Mouse (Mus musculus): Measurements from ENCODE around the gene Arl4c. TPM values are rescaled to one million over a fixed set of nuclear protein-coding genes. Genes with fewer than 3 reads are reported as not detected.

Gene Arl4c
- polyA plus RNA-seq (2012; rRNA removed): 5.2 and 6.3 TPM in 2 replicates

- DNase-seq (ENCODE audit: low spot score): peak; percentile 81
Observed at GRCm38 (mm10) chr1:88701870-88702661, at the start of gene Arl4c. Gene Arl4c, minus strand, starts transcription at chr1:88702221.

- no peak for DNase-seq (ENCODE audit: low spot score)
Observed at GRCm38 (mm10) chr1:88751332-88751731, 49.3 kb upstream of the Arl4c start.

DNA sequence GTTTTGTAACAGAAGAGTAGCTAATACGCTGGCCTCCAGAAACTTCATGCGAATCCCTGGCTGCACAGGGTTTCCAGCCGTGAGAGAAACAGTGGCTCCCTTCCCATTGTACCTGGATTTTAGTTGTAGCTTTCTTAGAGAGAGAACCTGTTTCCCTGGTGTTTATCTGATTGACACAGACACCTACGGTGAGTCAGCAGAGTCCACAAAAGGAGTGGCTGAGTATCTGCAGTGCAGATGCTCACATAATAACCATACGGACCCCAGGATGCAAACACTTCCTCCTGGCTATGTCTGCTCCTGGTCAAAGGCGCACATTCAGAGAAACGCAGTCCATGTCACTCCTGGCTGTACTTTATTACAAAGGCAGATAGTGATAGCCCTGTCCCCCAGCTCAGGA is 48.6 kb upstream of the Arl4c start:
- no peak for DNase-seq (ENCODE audit: low spot score)

DNA sequence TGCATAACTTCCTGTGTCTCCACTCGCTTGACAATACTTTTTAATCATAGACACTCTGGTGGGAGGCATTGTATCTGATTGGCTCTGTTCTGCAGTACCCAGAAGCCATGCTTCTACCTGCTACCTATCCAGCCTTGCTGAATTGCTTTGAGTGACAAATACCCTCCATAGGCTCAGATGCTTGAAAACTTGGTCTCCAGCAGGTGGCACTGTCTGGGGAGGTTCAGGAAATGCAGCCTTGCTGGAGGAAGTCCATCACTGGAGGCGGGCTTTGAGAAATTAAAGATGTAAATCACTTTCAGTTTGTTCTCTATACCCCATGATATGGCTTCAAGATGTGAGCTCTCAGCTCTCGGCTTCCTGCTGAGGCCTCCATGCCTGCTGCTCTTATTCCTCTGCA is 48.1 kb upstream of the Arl4c start:
- no peak for DNase-seq (ENCODE audit: low spot score)

DNA sequence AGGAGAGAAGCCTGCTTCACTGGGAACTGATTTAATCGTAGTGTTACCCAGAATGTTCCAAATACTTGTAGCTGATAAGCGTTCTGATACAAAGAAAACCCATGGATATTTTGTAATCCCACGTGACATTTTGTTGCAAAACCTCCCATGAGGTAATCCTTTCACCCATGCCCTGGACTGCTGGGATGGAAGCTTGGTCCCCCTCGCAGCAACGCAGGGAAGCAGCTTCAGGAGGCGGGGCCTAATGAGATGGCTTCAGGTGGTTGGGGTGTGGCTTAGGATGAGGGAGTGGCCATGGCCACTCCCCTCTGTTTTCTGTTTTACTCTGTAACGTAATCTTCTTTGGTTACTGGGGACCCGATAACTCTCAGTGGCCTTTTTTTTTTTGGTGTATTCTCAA is 47.1 kb upstream of the Arl4c start:
- no peak for DNase-seq (ENCODE audit: low spot score)

DNA sequence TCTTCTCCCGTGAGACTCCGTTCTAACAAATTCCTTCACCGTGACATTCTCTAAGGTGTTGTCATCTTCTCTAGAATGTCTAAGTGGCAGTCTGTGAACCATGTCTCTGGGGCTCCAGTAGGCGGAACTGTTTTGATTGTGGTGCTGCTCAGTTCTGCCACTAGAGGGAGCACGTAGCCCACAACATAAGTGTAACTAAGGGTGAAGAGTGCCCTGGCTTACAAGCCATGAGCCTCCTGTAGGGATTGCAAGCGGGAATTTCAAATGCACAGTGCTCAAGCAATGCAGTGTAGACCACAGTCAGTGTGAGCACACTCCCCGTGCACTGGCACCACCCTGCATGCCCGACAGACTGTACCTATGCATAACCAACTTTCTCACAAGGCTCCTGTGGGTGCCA is 43.2 kb upstream of the Arl4c start:
- peak; percentile 30 for DNase-seq (ENCODE audit: low spot score)

- DNase-seq (ENCODE audit: low spot score): no peak
Observed at GRCm38 (mm10) chr1:88744261-88744660, 42.2 kb upstream of the Arl4c start.

- DNase-seq (ENCODE audit: low spot score): no peak
Observed at GRCm38 (mm10) chr1:88742372-88742771, 40.4 kb upstream of the Arl4c start.

- no peak for DNase-seq (ENCODE audit: low spot score)
Observed at GRCm38 (mm10) chr1:88739546-88739945, 37.5 kb upstream of the Arl4c start.

DNA sequence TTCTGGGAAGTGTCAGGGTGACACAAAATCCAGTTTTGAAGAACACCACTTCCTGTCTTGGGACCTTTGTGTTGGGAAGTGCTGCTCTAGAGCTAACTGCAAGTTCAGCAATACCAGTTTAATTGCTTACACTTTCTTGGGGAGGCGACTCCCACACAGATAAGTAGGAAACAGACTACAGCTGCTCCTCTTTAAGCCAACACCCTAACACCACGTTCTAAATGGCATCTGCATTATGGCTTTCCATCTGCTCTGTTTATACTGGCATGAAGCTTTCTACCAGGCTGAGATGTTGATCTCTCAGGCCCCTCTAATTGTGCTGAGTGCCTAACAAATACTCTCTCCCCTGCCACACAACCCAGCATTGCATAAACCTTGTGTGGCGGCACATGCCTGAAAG is 36.9 kb upstream of the Arl4c start:
- no peak for DNase-seq (ENCODE audit: low spot score)

DNA sequence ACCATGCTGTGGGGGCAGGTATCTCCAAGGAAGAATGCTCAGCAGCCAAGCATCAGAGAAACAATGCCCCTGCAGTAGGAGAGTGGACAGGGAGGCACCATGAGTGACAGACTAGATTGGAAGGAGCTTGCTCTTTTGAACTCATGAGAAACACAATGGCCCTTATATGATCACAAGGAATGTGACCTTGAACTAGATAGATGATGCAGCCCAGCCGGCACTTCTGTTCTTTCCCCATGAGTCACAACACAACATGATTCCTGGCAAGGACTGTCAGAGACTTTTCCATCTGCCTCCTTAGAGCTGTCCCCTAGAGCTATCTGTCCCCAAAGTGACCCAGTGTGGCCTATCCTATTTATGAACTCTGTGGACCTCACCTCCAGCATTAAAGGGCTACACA is 27.5 kb upstream of the Arl4c start:
- no peak for DNase-seq (ENCODE audit: low spot score)

- no peak for DNase-seq (ENCODE audit: low spot score)
Observed at GRCm38 (mm10) chr1:88727369-88727768, 25.3 kb upstream of the Arl4c start.

DNA sequence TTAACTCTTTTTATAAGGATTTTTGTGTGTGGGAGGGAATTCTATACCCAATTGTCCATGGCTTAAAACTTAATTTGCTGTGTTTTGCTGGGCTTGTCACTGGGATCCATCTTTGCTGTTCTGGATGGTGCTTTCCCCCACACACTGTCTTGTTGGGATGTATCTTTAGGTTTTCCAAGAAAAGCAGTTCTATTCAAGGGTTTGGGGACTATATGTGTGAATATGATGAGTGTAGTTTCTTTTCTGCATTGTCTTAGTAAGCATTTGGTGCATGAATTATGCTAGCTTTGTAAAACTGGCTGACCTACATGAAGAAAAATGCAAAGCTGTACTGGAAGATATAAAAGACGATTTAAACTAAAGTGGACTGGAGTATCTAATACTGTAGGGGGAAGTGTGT is 23.7 kb upstream of the Arl4c start:
- DNase-seq (ENCODE audit: low spot score): no peak

DNA sequence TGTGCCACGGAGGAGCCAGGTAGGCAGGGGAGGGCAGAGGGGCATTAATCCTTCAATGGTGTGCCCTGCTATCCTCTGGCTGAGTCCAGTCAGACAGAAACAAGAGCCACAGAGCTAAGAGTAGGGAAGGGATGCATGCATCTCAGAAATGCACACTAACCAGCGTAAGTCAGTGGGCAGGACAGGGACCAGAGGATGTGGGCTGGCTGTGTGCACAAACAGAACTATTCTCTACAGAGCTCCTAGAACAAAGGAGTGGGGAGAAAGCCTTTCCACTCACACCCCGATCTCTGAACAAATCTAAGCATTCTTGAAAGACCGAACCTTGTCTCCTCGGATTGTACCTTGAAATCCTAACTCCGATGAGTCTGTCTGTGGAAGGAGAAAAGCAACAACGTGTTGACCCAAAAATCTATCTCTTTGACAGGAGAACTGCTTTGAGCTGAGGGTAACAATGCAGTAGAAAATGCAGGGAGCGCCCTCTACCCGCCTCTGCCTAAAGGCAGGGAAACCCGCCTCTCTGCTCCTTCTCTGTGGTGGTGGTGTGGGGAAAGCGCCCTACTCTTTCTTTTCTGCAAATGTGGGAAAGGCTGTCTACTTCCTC is 18.7 kb upstream of the Arl4c start:
- DNase-seq (ENCODE audit: low spot score): no peak

- DNase-seq (ENCODE audit: low spot score): no peak
Observed at GRCm38 (mm10) chr1:88718563-88718962, 16.5 kb upstream of the Arl4c start.

DNA sequence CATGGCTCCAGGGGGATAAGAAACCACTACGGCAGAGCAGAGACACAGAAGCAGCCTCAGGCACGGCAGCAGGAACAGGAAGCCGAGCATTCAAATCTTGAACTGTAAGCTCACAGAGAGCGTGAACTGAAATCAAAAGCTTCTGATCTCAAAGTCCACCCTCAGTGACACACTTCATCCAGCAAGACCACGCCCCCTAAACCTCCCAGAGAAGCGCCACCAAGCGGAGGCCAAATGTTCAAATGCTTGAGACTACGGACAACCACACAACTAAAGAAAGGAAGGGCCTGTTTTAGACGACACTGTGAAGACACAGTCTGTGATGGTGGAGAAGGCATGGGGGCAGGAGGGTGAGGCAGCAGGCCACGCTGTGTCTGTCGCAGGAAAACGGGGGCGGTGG is 15.7 kb upstream of the Arl4c start:
- no peak for DNase-seq (ENCODE audit: low spot score)

GRCm38 (mm10) chr1:88712011-88712410 is 10.0 kb upstream of the Arl4c start:
- DNase-seq (ENCODE audit: low spot score): no peak

- no peak for DNase-seq (ENCODE audit: low spot score)
Observed at GRCm38 (mm10) chr1:88708646-88709305, 6.8 kb upstream of the Arl4c start.

GRCm38 (mm10) chr1:88708191-88708590 is 6.2 kb upstream of the Arl4c start:
- DNase-seq (ENCODE audit: low spot score): no peak

DNA sequence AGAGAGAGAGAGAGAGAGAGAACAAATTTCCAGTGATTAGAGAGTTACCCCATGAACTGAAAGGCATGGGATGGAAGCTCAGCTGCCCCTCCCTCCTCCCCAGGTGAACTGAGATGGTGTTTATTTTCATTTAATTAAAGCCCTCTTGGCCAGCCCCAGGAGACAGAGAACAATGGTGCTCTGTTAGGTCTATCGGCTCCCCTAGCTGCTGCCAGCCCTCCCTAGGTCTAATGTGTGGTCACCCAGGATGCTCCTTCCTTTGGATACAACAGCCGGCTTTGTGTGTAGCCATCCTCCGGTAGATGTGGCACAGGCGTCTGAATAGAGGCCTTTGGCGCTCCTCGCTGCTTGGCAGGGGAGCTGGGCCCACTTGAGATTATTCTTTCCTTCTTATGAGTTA is 5.5 kb upstream of the Arl4c start:
- no peak for DNase-seq (ENCODE audit: low spot score)

GRCm38 (mm10) chr1:88705799-88706198 is 3.8 kb upstream of the Arl4c start:
- DNase-seq (ENCODE audit: low spot score): peak; percentile 82

DNA sequence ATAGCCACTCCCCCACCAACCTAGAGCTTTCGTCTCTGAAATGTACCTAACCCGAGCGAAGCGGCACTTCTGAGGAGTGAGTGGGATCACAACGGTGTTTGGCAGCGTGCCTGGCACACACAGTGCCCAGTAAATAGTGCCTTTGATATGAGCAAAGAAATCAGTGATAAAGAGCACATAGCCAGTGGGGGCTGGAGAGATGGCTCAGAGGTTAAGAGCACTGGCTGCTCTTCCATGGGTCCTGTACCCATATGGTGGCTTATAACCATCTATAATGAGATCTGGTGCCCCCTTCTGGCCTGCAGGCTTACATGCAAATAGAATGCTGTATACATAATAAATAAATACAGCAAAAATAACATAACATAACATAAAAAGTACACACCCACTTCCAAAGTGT is 3.0 kb upstream of the Arl4c start:
- DNase-seq (ENCODE audit: low spot score): no peak
